Mouse (Mus musculus) lung, postnatal 0 days (tissue): ENCODE measurements at regions not wholly inside any gene's neighbourhood (a gene's known extent, or its start where the extent isn't known, plus 50 kb on each side); places are given as distances from the start of the nearest gene placed in this dataset.

Source experiments
- CTCF ChIP-seq: IDR thresholded peaks from 2 replicates; pipeline ENCODE4 v1.5.1; 2016; ENCODE audit warnings: antibody characterized with exemption, mild to moderate bottlenecking
- EP300 ChIP-seq: IDR thresholded peaks from 2 replicates; pipeline ENCODE4 v1.6.1; 2016; ENCODE audit warnings: antibody characterized with exemption, mild to moderate bottlenecking, control low read depth

DNA sequence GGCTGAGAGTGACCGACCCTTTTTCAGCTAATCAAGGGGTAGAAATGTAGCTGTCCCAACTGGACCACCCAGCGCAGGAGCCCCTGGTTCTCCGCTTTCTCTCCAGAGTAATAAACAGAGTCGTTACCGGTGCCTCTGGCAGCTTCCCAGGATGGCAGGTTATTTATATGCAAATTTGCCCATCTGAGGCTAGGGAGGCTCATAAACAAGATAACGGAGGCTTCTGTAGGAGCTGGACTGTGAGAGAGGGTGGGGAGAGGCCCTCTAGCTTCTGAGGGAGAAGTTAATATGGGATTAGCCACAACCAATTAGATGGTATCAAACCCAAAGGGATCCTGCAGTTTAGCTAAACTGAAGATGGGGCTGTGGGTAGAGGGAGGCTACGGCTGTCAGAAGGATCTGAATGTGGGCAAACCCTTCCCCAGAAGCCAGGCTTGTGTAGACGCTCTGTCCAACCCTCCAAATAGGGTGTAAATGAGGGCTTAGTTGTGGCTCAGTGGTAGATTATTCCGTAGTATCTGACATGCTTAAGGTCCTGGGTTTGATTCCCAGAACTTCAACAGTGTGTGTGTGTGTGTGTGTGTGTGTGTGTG, 78.9 kb downstream of the Trim29 start:
- TF ChIP-seq CTCF (no peak), EP300 (no peak)
